Mouse (Mus musculus) stomach, embryonic 15.5 days (tissue): ENCODE results near the gene Wfdc16. TPM values are rescaled to one million over a fixed set of nuclear protein-coding genes. Genes with fewer than 3 reads are reported as not detected.
"Not testable (repeated sequence)": the region's sequence is repeated elsewhere in the genome, so short reads cannot be mapped to it uniquely, and the experiment has no call there.

Source experiments
- ATAC-seq: fragments of 200-750 bp; cut with Nextera tagmentation; 2 replicates; pipeline ENCODE4 v1.8.0; 2017; ENCODE audit warnings: low read depth, moderate number of reproducible peaks, moderate TSS enrichment; ENCODE audit not compliant: insufficient read depth, low FRiP score
- H3K27ac ChIP-seq: fragments of 300-500 bp; sonication (generic); 2 replicates; pipeline ENCODE4 v1.5.1; 2015; ENCODE audit warnings: mild to moderate bottlenecking, inconsistent platforms
- H3K27me3 ChIP-seq: fragments of 300-500 bp; sonication (generic); replicated peaks from 2 replicates; pipeline ENCODE4 v1.6.1; 2015; ENCODE audit warnings: inconsistent platforms
- H3K36me3 ChIP-seq: fragments of 300-500 bp; sonication (generic); 2 replicates; pipeline ENCODE4 v1.6.1; 2015; ENCODE audit warnings: inconsistent platforms
- H3K4me1 ChIP-seq: fragments of 300-500 bp; sonication (generic); 2 replicates; pipeline ENCODE4 v1.6.1; 2015; ENCODE audit warnings: inconsistent platforms
- H3K4me2 ChIP-seq: fragments of 300-500 bp; sonication (generic); 2 replicates; pipeline ENCODE4 v1.6.1; 2015; ENCODE audit warnings: mild to moderate bottlenecking, inconsistent platforms
- H3K4me3 ChIP-seq: fragments of 300-500 bp; sonication (generic); replicated peaks from 2 replicates; pipeline ENCODE4 v1.5.1; 2015; ENCODE audit warnings: inconsistent platforms
- H3K9ac ChIP-seq: fragments of 300-500 bp; sonication (generic); 2 replicates; pipeline ENCODE4 v1.6.1; 2015; ENCODE audit warnings: inconsistent platforms
- H3K9me3 ChIP-seq: fragments of 300-500 bp; sonication (generic); 2 replicates; pipeline ENCODE4 v1.6.1; 2016; ENCODE audit warnings: inconsistent platforms
- WGBS: fragments of 180-500 bp; shearing (Covaris S2); methylation state at CpG from one replicate; pipeline ENCODE4 v1.1.7; 2015; 5-methylcytosine and 5-hydroxymethylcytosine counted together
- polyA plus RNA-seq: library from polyadenylated mRNA; unstranded; fragments of >200 nt; fragmentation: Nextera tagmentation; extraction: Ambion mirVana; gene quantifications from 2 replicates; pipeline ENCODE4 v1.2.1, GENCODE M21; 2015

Wfdc16 gene
- polyA plus RNA-seq, 1 experiment from 2014 or later = not detected

DNA sequence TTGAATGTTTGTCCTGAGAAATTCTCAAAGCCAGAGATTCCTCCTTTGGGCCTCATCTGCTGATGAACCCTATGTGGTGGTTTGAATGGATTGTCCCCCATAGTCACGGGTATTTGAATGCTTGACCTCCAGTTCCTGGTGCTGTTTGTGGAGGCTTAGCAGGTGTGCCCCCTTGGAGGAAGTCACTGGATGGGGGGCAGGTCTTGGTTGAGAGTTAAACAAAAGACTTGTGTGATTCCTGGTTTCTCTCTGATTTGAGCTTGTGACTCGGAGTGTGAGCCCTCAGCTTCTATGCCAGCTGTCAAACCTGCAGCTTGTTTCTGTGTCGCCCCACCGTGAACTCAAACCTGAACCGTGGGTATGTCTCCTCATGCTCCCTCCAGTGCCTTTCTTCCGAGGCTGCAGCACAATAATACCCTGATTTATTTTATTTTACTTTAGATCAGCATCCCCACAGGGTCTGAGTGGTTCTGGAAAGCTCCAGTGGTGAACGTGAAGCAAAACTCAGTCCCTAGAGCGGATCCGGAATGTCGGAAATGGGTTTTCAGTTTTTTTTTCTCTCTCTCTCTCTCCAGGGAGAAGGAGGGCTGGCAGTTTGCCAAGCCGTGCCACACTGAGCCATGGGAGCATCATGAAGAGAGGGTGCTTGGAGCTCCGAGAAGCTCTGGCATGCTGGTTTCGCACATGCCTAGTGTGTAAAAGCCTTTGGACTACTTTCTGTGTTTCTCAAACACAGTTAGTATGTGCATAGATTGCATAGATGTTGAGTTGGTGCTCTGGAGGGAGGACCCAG, 3.5 kb upstream of the Wfdc16 start:
- WGBS = 72% methylated on average over 13 of the region's 13 CpGs

GRCm38 (mm10) chr2:164641129-164641528, 2.5 kb upstream of the Wfdc16 start:
- Histone ChIP-seq H3K9me3 (no peaks in the 10 kb centered on the region), H3K36me3 (no peaks in the 10 kb centered on the region), H3K27me3 (no peaks in the 10 kb centered on the region), H3K9ac (no peak overlapping the region), H3K4me2 (no peak overlapping the region), H3K27ac (no peak overlapping the region), H3K4me1 (no peaks in the 10 kb centered on the region), H3K4me3 (no peak overlapping the region)
- no peak for ATAC-seq
- 57% methylated on average over 7 of the region's 7 CpGs for WGBS

More for the DNA sequence above, 3.5 kb upstream of the Wfdc16 start:
- Histone ChIP-seq H3K4me2 (no peak overlapping the region), H3K4me1 (no peaks in the 10 kb centered on the region), H3K9me3 (no peaks in the 10 kb centered on the region), H3K9ac (no peak overlapping the region), H3K27ac (no peak overlapping the region), H3K4me3 (no peak overlapping the region), H3K27me3 (no peaks in the 10 kb centered on the region), H3K36me3 (no peaks in the 10 kb centered on the region)
- no peak for ATAC-seq

GRCm38 (mm10) chr2:164635266-164635665, 3.3 kb downstream of the Wfdc16 start:
- 73% methylated on average over 9 of the region's 9 CpGs for WGBS
- no peak overlapping the region for H3K9ac ChIP-seq
- no peaks in the 10 kb centered on the region for H3K36me3 ChIP-seq
- no peaks in the 10 kb centered on the region for H3K27me3 ChIP-seq
- H3K9me3 ChIP-seq = no peaks in the 10 kb centered on the region
- no peak overlapping the region for H3K27ac ChIP-seq
- no peak for ATAC-seq
- no peaks in the 10 kb centered on the region for H3K4me1 ChIP-seq
- H3K4me3 ChIP-seq = no peak overlapping the region
- H3K4me2 ChIP-seq = no peak overlapping the region

GRCm38 (mm10) chr2:164621775-164622174, 16.8 kb downstream of the Wfdc16 start:
- Histone ChIP-seq H3K9ac (no peak overlapping the region), H3K4me3 (no peak overlapping the region), H3K4me1 (no peaks in the 10 kb centered on the region), H3K9me3 (no peaks in the 10 kb centered on the region), H3K36me3 (no peaks in the 10 kb centered on the region), H3K27ac (no peak overlapping the region), H3K27me3 (no peaks in the 10 kb centered on the region), H3K4me2 (no peak overlapping the region)
- ATAC-seq = no peak
- WGBS = 83% methylated on average over 4 of the region's 4 CpGs

GRCm38 (mm10) chr2:164619050-164619449, 19.5 kb downstream of the Wfdc16 start:
- 72% methylated on average over 5 of the region's 5 CpGs for WGBS
- Histone ChIP-seq H3K4me3 (no peak overlapping the region), H3K9ac (no peak overlapping the region), H3K27me3 (no peaks in the 10 kb centered on the region), H3K27ac (no peak overlapping the region), H3K36me3 (no peaks in the 10 kb centered on the region), H3K4me2 (no peak overlapping the region), H3K4me1 (no peaks in the 10 kb centered on the region), H3K9me3 (no peaks in the 10 kb centered on the region)
- no peak for ATAC-seq

- no peaks in the 10 kb centered on the region for H3K36me3 ChIP-seq
- no peak for ATAC-seq
- H3K27me3 ChIP-seq = no peaks in the 10 kb centered on the region
- H3K9me3 ChIP-seq = no peaks in the 10 kb centered on the region
- no peak overlapping the region for H3K4me2 ChIP-seq
- H3K9ac ChIP-seq = no peak overlapping the region
- H3K4me3 ChIP-seq = no peak overlapping the region
- no peak overlapping the region for H3K27ac ChIP-seq
- no peaks in the 10 kb centered on the region for H3K4me1 ChIP-seq
- WGBS = 88% methylated on average over 3 of the region's 3 CpGs
Observed at GRCm38 (mm10) chr2:164615386-164615785, 23.2 kb downstream of the Wfdc16 start.

DNA sequence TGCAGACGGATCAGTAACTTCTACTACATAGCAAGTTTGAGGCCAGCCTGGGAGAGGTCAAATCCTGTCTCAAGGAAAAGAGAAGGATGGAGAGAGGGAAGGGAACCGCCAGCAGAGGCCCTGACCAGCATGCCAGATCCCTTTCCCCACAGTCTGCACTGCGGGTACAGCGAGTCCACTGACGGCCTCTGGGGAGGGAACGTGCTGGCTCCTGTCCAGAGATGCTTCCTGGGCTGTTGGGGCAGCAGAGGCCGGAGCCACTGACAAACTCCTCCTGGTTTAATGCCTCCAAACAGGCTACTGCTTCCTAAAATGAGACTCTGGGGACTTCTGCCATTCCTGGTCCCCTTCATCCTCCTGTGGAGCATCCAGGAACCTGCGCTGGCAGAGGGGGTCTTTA, 25.1 kb downstream of the Wfdc16 start, which contains the start of the genes Wfdc6b and Wfdc8:
Gene Wfdc6b (plus strand): TSS at position 52 of the 400 bp plus-strand sequence.
Gene Wfdc8 (minus strand): TSS at position 156 of the 400 bp plus-strand sequence.
- H3K4me1 ChIP-seq, H3K4me3 ChIP-seq, H3K36me3 ChIP-seq, H3K4me2 ChIP-seq, H3K27me3 ChIP-seq, H3K27ac ChIP-seq, ATAC-seq, H3K9ac ChIP-seq, H3K9me3 ChIP-seq: not testable (repeated sequence)
- WGBS = 52% methylated on average over 8 of the region's 8 CpGs

GRCm38 (mm10) chr2:164608781-164609180, 29.8 kb downstream of the Wfdc16 start:
- 75% methylated on average over 6 of the region's 6 CpGs for WGBS
- Histone ChIP-seq H3K4me1 (no peaks in the 10 kb centered on the region), H3K4me2 (no peak overlapping the region), H3K4me3 (no peak overlapping the region), H3K9ac (no peak overlapping the region), H3K27me3 (no peaks in the 10 kb centered on the region), H3K36me3 (no peaks in the 10 kb centered on the region), H3K9me3 (no peaks in the 10 kb centered on the region), H3K27ac (no peak overlapping the region)
- ATAC-seq = no peak

GRCm38 (mm10) chr2:164604411-164604810, 34.2 kb downstream of the Wfdc16 start:
- Histone ChIP-seq H3K4me1 (no peaks in the 10 kb centered on the region), H3K9ac (no peak overlapping the region)
- WGBS = 88% methylated on average over 8 of the region's 8 CpGs

DNA sequence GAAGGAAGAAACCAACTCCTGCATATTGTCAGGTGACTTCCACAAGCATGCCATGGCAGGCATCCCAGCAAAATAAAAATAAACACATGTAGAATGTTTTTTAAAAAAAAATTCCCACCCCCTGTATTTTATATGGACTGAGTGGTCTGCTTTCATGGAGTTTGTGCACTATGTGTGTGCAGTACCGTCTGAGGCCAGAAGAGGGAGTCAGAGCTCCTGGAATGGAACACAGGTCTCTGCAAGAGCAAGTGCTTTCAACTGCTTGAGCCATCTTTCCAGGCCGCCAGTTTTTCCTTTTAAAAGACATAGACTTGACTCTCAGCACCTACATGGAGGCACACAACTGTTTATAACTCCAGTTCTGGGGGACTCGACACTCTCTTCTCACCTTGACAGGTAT, 35.1 kb downstream of the Wfdc16 start:
- WGBS = 88% methylated on average over 3 of the region's 3 CpGs
- no peaks in the 10 kb centered on the region for H3K4me1 ChIP-seq

More at GRCm38 (mm10) chr2:164604411-164604810, 34.2 kb downstream of the Wfdc16 start:
- ATAC-seq = no peak
- H3K9me3 ChIP-seq = no peaks in the 10 kb centered on the region
- no peaks in the 10 kb centered on the region for H3K27me3 ChIP-seq
- H3K4me2 ChIP-seq = no peak overlapping the region
- no peak overlapping the region for H3K27ac ChIP-seq
- H3K36me3 ChIP-seq = no peaks in the 10 kb centered on the region
- no peak overlapping the region for H3K4me3 ChIP-seq

GRCm38 (mm10) chr2:164600179-164600578, 38.4 kb downstream of the Wfdc16 start:
- H3K36me3 ChIP-seq = no peaks in the 10 kb centered on the region
- no peaks in the 10 kb centered on the region for H3K27me3 ChIP-seq
- no peak overlapping the region for H3K4me2 ChIP-seq
- H3K4me3 ChIP-seq = no peak overlapping the region
- no peaks in the 10 kb centered on the region for H3K9me3 ChIP-seq
- WGBS = 70% methylated on average over 3 of the region's 3 CpGs
- ATAC-seq = no peak
- no peak overlapping the region for H3K9ac ChIP-seq
- H3K4me1 ChIP-seq = no peaks in the 10 kb centered on the region
- no peak overlapping the region for H3K27ac ChIP-seq

More for the DNA sequence above, 35.1 kb downstream of the Wfdc16 start:
- Histone ChIP-seq H3K27me3 (no peaks in the 10 kb centered on the region), H3K4me3 (no peak overlapping the region), H3K4me2 (no peak overlapping the region), H3K36me3 (no peaks in the 10 kb centered on the region), H3K9ac (no peak overlapping the region), H3K27ac (no peak overlapping the region), H3K9me3 (no peaks in the 10 kb centered on the region)
- ATAC-seq = no peak

GRCm38 (mm10) chr2:164593494-164593893, 45.1 kb downstream of the Wfdc16 start, which contains the start of gene Eppin:
Eppin (minus strand) TSS chr2:164593594.
- H3K27me3 ChIP-seq = no peaks in the 10 kb centered on the region
- no peak within 1 kb of the TSS for H3K4me2 ChIP-seq
- WGBS = 85% methylated on average over 4 of the region's 4 CpGs

More at GRCm38 (mm10) chr2:164593494-164593893, 45.1 kb downstream of the Wfdc16 start, which contains the start of gene Eppin:
- H3K9ac ChIP-seq = no peak within 1 kb of the TSS
- no peaks in the 10 kb centered on the region for H3K9me3 ChIP-seq
- H3K4me1 ChIP-seq = no peaks in the 10 kb centered on the region
- no peaks in the 10 kb centered on the region for H3K36me3 ChIP-seq
- ATAC-seq = no peak
- H3K27ac ChIP-seq = no peak within 1 kb of the TSS
- H3K4me3 ChIP-seq = no peak within 1 kb of the TSS
